Mouse (Mus musculus): ENCODE measurements at regions not wholly inside any gene's neighbourhood (a gene's known extent, or its start where the extent isn't known, plus 50 kb on each side); places are given as distances from the start of the nearest gene placed in this dataset.

DNA sequence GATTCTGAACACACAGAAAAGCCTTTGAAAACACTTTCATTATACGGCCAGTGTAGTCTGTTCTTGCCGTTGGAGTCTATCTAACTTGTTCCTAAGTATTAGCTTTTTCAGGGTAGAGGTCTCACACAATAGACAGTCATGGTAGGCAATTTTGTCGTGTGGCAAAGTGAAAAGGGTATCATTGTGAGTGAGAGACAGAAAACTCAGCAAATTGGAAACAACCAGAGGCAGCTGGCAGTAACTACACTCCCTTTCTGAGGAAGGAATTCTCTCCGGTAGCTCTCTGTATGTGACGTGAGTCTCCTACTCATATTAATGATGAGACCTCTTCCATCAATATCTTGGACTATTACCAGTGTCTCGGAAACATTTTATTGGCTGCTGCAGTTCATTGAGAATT lies 413.8 kb upstream of the Hnrnpa3 start:
- H3K9me3 ChIP-seq (ENCODE audit: control insufficient read depth, low read length), result no peaks in the 10 kb centered on the region
- no peak overlapping the region for H3K4me2 ChIP-seq (ENCODE audit: low read depth, low read length)
- no peak for ATAC-seq (ENCODE audit: low read depth)
- whole genome bisulfite sequencing, result 83% methylated on average over 6 of the region's 6 CpGs
- no peaks in the 10 kb centered on the region; the same call in 1 of the 2 replicates for H3K4me1 ChIP-seq (replicated peaks; ENCODE audit: control insufficient read depth, insufficient read depth, low read length)
- no peaks in the 10 kb centered on the region for H3K27me3 ChIP-seq (ENCODE audit: control insufficient read depth, insufficient read depth, low read depth, low read length)
- no peak overlapping the region for H3K27ac ChIP-seq (ENCODE audit: low read length)
- H3K4me3 ChIP-seq (ENCODE audit: low read length), result no peak overlapping the region
- no peaks in the 10 kb centered on the region for H3K36me3 ChIP-seq (ENCODE audit: control insufficient read depth, insufficient read depth, low read length)
- no peak overlapping the region for H3K9ac ChIP-seq (ENCODE audit: low read length)

DNA sequence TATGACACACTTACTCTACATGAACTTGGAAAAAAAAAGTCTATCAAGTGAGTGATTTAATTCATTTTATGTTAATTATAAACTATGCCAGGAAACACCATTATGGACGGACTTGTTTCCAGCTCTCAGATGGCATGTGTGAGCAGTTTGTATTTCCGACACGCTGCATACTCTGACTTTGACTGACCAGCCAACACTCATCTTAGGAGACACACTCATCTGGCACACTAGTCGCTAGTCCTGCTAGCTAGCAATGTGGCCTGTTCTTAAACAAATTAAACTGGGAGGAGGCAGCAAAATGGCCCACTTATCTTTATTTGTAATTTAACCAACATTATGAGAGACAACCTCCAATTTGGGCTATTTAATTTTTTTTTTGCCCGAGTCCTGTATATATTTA lies 413.4 kb upstream of the Hnrnpa3 start:
- Histone ChIP-seq H3K9ac (ENCODE audit: low read length) (no peak overlapping the region), H3K9me3 (ENCODE audit: control insufficient read depth, low read length) (no peaks in the 10 kb centered on the region), H3K4me3 (ENCODE audit: low read length) (no peak overlapping the region), H3K36me3 (ENCODE audit: control insufficient read depth, insufficient read depth, low read length) (no peaks in the 10 kb centered on the region), H3K4me2 (ENCODE audit: low read depth, low read length) (no peak overlapping the region), H3K4me1 (replicated peaks; ENCODE audit: control insufficient read depth, insufficient read depth, low read length) (no peaks in the 10 kb centered on the region; the same call in 1 of the 2 replicates), H3K27ac (ENCODE audit: low read length) (no peak overlapping the region), H3K27me3 (ENCODE audit: control insufficient read depth, insufficient read depth, low read depth, low read length) (no peaks in the 10 kb centered on the region)
- no peak for ATAC-seq (ENCODE audit: low read depth)
- 70% methylated on average over 5 of the region's 5 CpGs for WGBS

DNA sequence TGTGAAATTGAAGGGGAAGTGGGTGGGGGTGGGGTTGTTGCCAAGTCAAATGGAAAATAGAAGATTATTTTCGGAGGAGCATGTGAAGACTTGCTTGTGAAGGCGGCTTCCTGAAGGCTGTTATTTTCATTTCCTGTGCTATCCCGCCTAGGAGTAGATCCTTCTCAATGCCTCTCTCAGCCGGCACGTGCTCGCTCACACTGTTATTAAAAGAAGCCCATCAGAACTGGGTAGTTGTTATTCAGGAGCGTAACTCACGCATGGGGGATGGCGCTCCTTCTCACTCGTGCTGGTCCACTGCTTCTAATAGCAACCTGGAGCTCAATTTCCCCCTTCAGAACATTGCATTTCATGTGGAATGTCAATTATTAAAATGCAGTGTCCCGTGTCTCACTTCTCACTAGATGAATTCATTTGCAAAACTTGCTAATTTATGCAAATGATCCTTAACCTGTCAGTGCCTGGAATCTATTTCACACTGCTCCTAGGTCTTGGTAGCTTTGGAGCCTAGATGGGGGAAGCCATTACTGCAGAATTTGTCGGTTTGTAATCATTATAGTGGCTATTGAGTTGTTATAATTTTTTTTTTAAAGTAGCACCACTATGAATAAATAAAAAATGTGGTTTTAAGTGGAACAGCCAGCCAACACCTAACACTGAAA lies 412.8 kb upstream of the Hnrnpa3 start:
- 37% methylated on average over 12 of the region's 12 CpGs for WGBS
- Histone ChIP-seq H3K4me2 (ENCODE audit: low read depth, low read length) (no peak overlapping the region), H3K27ac (ENCODE audit: low read length) (no peak overlapping the region), H3K9me3 (ENCODE audit: control insufficient read depth, low read length) (no peaks in the 10 kb centered on the region), H3K36me3 (ENCODE audit: control insufficient read depth, insufficient read depth, low read length) (no peaks in the 10 kb centered on the region), H3K27me3 (ENCODE audit: control insufficient read depth, insufficient read depth, low read depth, low read length) (no peaks in the 10 kb centered on the region), H3K4me1 (replicated peaks; ENCODE audit: control insufficient read depth, insufficient read depth, low read length) (no peaks in the 10 kb centered on the region; the same call in 1 of the 2 replicates), H3K9ac (ENCODE audit: low read length) (no peak overlapping the region), H3K4me3 (ENCODE audit: low read length) (no peak overlapping the region)
- no peak for ATAC-seq (ENCODE audit: low read depth)

DNA sequence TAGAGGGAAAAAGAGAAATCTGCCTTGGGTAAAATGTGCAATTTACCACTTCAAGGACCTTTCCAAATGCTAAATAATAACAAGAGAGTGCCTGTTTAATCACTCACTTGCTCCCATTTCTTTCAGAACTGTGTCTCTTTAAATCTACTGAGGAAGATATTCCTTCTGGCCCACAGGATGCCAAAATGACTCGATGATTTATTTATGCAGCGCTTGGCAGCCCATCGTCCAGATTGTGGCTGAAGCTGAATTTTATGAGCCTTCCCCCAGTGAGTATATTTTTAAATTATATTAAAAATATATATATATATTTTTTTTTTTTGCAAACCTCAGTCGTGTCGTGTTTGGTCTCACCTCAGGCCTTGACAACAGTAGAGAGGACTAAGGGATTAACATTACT lies 410.8 kb upstream of the Hnrnpa3 start:
- no peaks in the 10 kb centered on the region for H3K36me3 ChIP-seq (ENCODE audit: control insufficient read depth, insufficient read depth, low read length)
- no peaks in the 10 kb centered on the region; the same call in 1 of the 2 replicates for H3K4me1 ChIP-seq (replicated peaks; ENCODE audit: control insufficient read depth, insufficient read depth, low read length)
- no peak overlapping the region for H3K4me3 ChIP-seq (ENCODE audit: low read length)
- no peak overlapping the region for H3K9ac ChIP-seq (ENCODE audit: low read length)
- no peak overlapping the region for H3K4me2 ChIP-seq (ENCODE audit: low read depth, low read length)
- H3K9me3 ChIP-seq (ENCODE audit: control insufficient read depth, low read length), result no peaks in the 10 kb centered on the region
- no peak overlapping the region for H3K27ac ChIP-seq (ENCODE audit: low read length)
- no peaks in the 10 kb centered on the region for H3K27me3 ChIP-seq (ENCODE audit: control insufficient read depth, insufficient read depth, low read depth, low read length)
- WGBS, result 27% methylated on average over 5 of the region's 5 CpGs
- no peak for ATAC-seq (ENCODE audit: low read depth)

DNA sequence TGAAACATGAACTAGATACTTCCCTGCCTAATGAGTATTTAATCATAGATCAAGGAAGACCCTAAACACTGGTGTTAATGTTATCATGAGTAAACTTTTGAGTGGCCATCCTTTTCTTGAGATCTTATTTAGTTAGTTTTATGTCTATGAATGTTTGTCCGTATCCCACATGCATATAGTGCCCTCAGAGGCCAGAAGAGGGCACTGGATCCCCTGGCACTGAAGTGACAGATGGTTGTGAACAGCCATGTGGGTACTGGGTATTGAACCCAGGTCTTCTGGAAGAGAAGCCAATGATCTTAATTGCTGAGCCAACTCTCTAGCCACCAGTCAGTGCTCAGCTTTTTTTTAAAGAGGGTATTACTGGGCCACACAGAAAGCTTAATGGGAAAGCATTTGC lies 408.6 kb upstream of the Hnrnpa3 start:
- H3K9me3 ChIP-seq (ENCODE audit: control insufficient read depth, low read length), result no peaks in the 10 kb centered on the region
- H3K27me3 ChIP-seq (ENCODE audit: control insufficient read depth, insufficient read depth, low read depth, low read length), result no peaks in the 10 kb centered on the region
- H3K4me2 ChIP-seq (ENCODE audit: low read depth, low read length), result no peak overlapping the region
- no peak for ATAC-seq (ENCODE audit: low read depth)
- H3K27ac ChIP-seq (ENCODE audit: low read length), result no peak overlapping the region
- H3K4me1 ChIP-seq (replicated peaks; ENCODE audit: control insufficient read depth, insufficient read depth, low read length), result no peaks in the 10 kb centered on the region; the same call in 1 of the 2 replicates
- H3K4me3 ChIP-seq (ENCODE audit: low read length), result no peak overlapping the region
- 71% methylated on average over 1 of the region's 1 CpGs for WGBS
- H3K9ac ChIP-seq (ENCODE audit: low read length), result no peak overlapping the region
- H3K36me3 ChIP-seq (ENCODE audit: control insufficient read depth, insufficient read depth, low read length), result no peaks in the 10 kb centered on the region

DNA sequence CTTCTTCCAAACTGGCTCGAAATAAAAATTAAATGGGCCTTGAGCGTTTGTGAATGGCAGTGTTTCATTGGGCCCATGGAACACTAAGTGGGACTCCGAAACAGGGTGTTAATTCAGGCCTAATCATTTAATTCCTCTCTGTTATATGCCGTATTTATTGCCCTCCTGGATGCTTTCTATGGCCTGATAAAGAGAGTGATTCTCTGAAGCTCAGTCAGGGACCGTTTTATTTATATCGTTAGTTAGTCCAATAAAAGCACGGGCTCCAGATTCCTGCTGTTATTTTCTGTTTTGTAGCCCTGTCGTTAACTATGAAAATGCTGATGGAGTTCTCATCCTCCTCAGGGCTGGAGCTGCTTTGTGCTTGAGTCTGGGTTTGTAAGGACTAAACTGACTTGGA lies 406.2 kb upstream of the Hnrnpa3 start:
- 82% methylated on average over 8 of the region's 8 CpGs for WGBS
- no peaks in the 10 kb centered on the region for H3K27me3 ChIP-seq (ENCODE audit: control insufficient read depth, insufficient read depth, low read depth, low read length)

DNA sequence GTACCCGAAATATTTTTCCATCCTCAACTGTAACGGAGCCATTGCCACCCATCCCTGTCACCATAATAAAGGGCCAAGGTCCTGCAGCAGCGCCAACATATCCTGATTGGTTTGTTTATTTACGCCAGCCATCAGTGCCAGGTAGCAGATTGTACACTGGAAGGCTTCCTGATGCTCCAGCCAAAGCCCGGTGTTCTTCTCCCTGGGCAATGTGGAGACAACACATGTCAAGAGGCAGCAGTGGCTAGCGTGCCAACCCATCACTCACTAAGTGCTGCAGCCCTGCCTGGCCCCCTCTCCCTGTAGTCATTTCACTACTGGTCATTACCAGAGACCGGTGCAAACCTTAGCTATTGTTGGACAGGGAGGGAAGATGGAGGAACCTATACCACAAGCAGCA lies 393.8 kb upstream of the Hnrnpa3 start:
- ATAC-seq (ENCODE audit: low read depth), result no peak
- 59% methylated on average over 7 of the region's 7 CpGs for WGBS

More for the DNA sequence above, 406.2 kb upstream of the Hnrnpa3 start:
- H3K4me3 ChIP-seq (ENCODE audit: low read length), result no peak overlapping the region
- no peaks in the 10 kb centered on the region for H3K4me1 ChIP-seq (replicated peaks; ENCODE audit: control insufficient read depth, insufficient read depth, low read length)
- H3K9me3 ChIP-seq (ENCODE audit: control insufficient read depth, low read length), result no peaks in the 10 kb centered on the region
- no peak overlapping the region for H3K27ac ChIP-seq (ENCODE audit: low read length)
- no peak for ATAC-seq (ENCODE audit: low read depth)
- H3K9ac ChIP-seq (ENCODE audit: low read length), result no peak overlapping the region
- H3K36me3 ChIP-seq (ENCODE audit: control insufficient read depth, insufficient read depth, low read length), result no peaks in the 10 kb centered on the region
- no peak overlapping the region for H3K4me2 ChIP-seq (ENCODE audit: low read depth, low read length)

DNA sequence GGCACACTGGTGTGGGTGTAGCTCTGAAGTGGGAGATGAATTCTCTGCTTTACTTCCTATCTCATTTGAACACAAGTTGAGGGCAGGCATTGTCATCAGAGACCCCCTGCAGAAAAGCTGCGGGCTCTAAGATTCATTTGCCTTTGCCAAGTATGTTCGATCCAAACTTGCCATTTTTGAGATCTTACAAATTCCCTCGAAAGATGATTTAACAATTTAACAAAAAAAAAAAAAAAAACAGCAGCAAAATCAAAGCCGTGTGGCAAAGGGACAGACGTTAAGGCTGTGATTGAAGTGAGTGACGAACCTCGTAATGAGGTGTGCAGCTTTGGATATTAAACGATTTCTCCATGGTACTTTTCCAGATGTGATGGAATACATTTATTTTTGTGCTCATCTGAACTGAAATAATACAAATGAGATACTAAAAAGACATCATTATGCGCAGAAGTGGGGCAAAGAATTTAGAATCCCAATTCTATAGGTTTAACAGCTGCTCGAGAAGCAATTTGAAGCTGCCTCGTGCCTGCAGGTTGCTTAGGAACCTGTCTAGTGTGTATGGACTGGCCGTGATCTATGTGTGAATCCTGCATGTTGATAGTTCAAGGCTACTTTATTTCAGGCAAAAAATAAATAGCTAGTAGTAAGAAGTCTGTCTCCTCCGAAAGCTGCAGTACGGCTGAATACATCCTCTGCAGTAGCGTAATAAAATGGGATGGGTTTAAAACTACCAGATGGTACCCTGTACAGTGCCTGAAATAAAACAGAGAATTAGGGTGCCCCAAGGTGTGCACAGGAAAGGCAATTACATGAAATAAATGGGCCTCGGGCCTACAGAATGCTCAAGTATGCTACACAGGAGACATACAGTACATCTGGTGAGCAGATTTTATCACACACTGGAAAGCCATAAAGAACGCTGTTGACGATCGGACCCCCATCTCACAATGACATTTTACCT lies 393.0 kb upstream of the Hnrnpa3 start:
- Histone ChIP-seq H3K27me3 (ENCODE audit: control insufficient read depth, insufficient read depth, low read depth, low read length) (no peaks in the 10 kb centered on the region), H3K36me3 (ENCODE audit: control insufficient read depth, insufficient read depth, low read length) (no peaks in the 10 kb centered on the region), H3K27ac (ENCODE audit: low read length) (no peak overlapping the region), H3K4me2 (ENCODE audit: low read depth, low read length) (no peak overlapping the region), H3K4me3 (ENCODE audit: low read length) (no peak overlapping the region), H3K4me1 (replicated peaks; ENCODE audit: control insufficient read depth, insufficient read depth, low read length) (no peaks in the 10 kb centered on the region), H3K9ac (ENCODE audit: low read length) (no peak overlapping the region), H3K9me3 (ENCODE audit: control insufficient read depth, low read length) (no peaks in the 10 kb centered on the region)
- no peak for ATAC-seq (ENCODE audit: low read depth)
- 76% methylated on average over 19 of the region's 19 CpGs for WGBS

More for the DNA sequence above, 393.8 kb upstream of the Hnrnpa3 start:
- no peak overlapping the region for H3K4me3 ChIP-seq (ENCODE audit: low read length)
- no peaks in the 10 kb centered on the region for H3K4me1 ChIP-seq (replicated peaks; ENCODE audit: control insufficient read depth, insufficient read depth, low read length)
- H3K27me3 ChIP-seq (ENCODE audit: control insufficient read depth, insufficient read depth, low read depth, low read length), result no peaks in the 10 kb centered on the region
- H3K27ac ChIP-seq (ENCODE audit: low read length), result no peak overlapping the region
- no peak overlapping the region for H3K4me2 ChIP-seq (ENCODE audit: low read depth, low read length)
- no peaks in the 10 kb centered on the region for H3K9me3 ChIP-seq (ENCODE audit: control insufficient read depth, low read length)
- no peaks in the 10 kb centered on the region for H3K36me3 ChIP-seq (ENCODE audit: control insufficient read depth, insufficient read depth, low read length)
- no peak overlapping the region for H3K9ac ChIP-seq (ENCODE audit: low read length)

DNA sequence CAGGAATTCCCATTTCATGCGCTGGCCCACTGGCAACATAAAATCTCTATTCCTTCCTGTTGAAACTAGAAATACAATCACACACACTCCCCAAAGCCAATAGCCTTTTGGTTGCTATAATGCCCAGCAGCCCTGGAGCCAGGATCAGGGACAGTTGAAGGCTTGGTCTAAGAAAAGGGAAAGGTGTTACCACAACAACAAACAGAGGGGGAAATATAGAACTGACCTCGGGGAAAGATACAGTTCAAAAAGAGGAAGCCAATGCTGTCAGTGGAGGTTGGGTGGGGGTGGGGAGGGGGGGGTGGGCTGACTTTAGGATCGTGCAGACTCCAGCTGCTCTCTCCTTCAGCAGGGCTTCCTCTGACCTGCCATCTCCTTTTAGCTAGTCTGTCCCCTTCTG lies 391.1 kb upstream of the Hnrnpa3 start:
- 56% methylated on average over 3 of the region's 3 CpGs for WGBS
- no peak overlapping the region for H3K4me2 ChIP-seq (ENCODE audit: low read depth, low read length)
- no peak overlapping the region for H3K27ac ChIP-seq (ENCODE audit: low read length)
- H3K9me3 ChIP-seq (ENCODE audit: control insufficient read depth, low read length), result no peaks in the 10 kb centered on the region
- no peaks in the 10 kb centered on the region for H3K4me1 ChIP-seq (replicated peaks; ENCODE audit: control insufficient read depth, insufficient read depth, low read length)
- H3K4me3 ChIP-seq (ENCODE audit: low read length), result no peak overlapping the region
- no peaks in the 10 kb centered on the region for H3K27me3 ChIP-seq (ENCODE audit: control insufficient read depth, insufficient read depth, low read depth, low read length)
- no peaks in the 10 kb centered on the region for H3K36me3 ChIP-seq (ENCODE audit: control insufficient read depth, insufficient read depth, low read length)
- no peak for ATAC-seq (ENCODE audit: low read depth)
- H3K9ac ChIP-seq (ENCODE audit: low read length), result no peak overlapping the region

Measured in lung, embryonic 16.5 days (tissue).